Mouse (Mus musculus) midbrain, postnatal 0 days (tissue): ENCODE measurements around the gene Rbfox1. TPM values are rescaled to one million over a fixed set of nuclear protein-coding genes. Genes with fewer than 3 reads are reported as not detected.
A peak's percentile ranks its signal among the peaks of the same experiment; 100 is the strongest.

ENCODE experiments used
- ATAC-seq: fragments of 200-750 bp; cut with Nextera tagmentation; 2 replicates; pipeline ENCODE4 v1.8.0; 2017; ENCODE audit warnings: moderate number of reproducible peaks, mild to moderate bottlenecking, moderate TSS enrichment, moderate library complexity; ENCODE audit not compliant: low FRiP score
- DNase-seq: peaks from one replicate; pipeline ENCODE4 v3.0.0-alpha.2; 2015; ENCODE audit warnings: low spot score
- H3K27ac ChIP-seq: fragments of 300-500 bp; sonication (generic); 2 replicates; pipeline ENCODE4 v1.5.1; 2014; ENCODE audit warnings: low read depth, mild to moderate bottlenecking, low read length, mixed read lengths
- H3K27me3 ChIP-seq: fragments of 300-500 bp; sonication (generic); 2 replicates; pipeline ENCODE4 v1.6.1; 2014; ENCODE audit warnings: low read length, control low read depth, mixed read lengths; ENCODE audit not compliant: insufficient read depth
- H3K36me3 ChIP-seq: fragments of 300-500 bp; sonication (generic); 2 replicates; pipeline ENCODE4 v1.6.1; 2014; ENCODE audit warnings: low read length, control low read depth, mixed read lengths; ENCODE audit not compliant: insufficient read depth
- H3K4me1 ChIP-seq: fragments of 300-500 bp; sonication (generic); 2 replicates; pipeline ENCODE4 v1.6.1; 2014; ENCODE audit warnings: mild to moderate bottlenecking, control low read depth, antibody characterized with exemption, low read length, mixed read lengths; ENCODE audit not compliant: insufficient read depth
- H3K4me2 ChIP-seq: fragments of 300-500 bp; sonication (generic); 2 replicates; pipeline ENCODE4 v1.6.1; 2014; ENCODE audit warnings: low read depth, mild to moderate bottlenecking, low read length, mixed read lengths; ENCODE audit not compliant: poor library complexity, severe bottlenecking
- H3K4me3 ChIP-seq: fragments of 300-500 bp; sonication (generic); 2 replicates; pipeline ENCODE4 v1.5.1; 2014; ENCODE audit warnings: low read depth, mild to moderate bottlenecking, low read length, moderate library complexity
- H3K9ac ChIP-seq: fragments of 300-500 bp; sonication (generic); replicated peaks from 2 replicates; pipeline ENCODE4 v1.6.1; 2014; ENCODE audit warnings: mild to moderate bottlenecking, low read length, moderate library complexity, mixed read lengths; ENCODE audit not compliant: poor library complexity, severe bottlenecking
- H3K9me3 ChIP-seq: fragments of 300-500 bp; sonication (generic); 2 replicates; pipeline ENCODE4 v1.6.1; 2016; ENCODE audit warnings: low read length, control low read depth
- CTCF ChIP-seq: IDR thresholded peaks from 2 replicates; pipeline ENCODE4 v1.5.1; 2016; ENCODE audit warnings: antibody characterized with exemption, mild to moderate bottlenecking
- WGBS: fragments of 180-500 bp; shearing (Covaris S2); extraction: QIAGEN DNeasy Blood & Tissue Kit; methylation state at CpG from one replicate; pipeline ENCODE4 v1.1.7; 2014; 5-methylcytosine and 5-hydroxymethylcytosine counted together
- polyA plus RNA-seq: library from polyadenylated mRNA; unstranded; fragments of >200 nt; fragmentation: Nextera tagmentation; extraction: Ambion mirVana; gene quantifications from 2 replicates; pipeline ENCODE4 v1.2.1, GENCODE M21; 2015
- total RNA-seq: library from RNA; depleted of rRNA; stranded (reverse); fragments of >200 nt; gene quantifications from 2 replicates; pipeline ENCODE4 v1.2.3, GENCODE M21; 2014

The Rbfox1 gene
- total and polyA plus RNA-seq, 2 experiments from 2014 or later: 142 to 242 TPM

- H3K4me2 ChIP-seq: peak overlapping the region; percentile 56
- H3K4me3 ChIP-seq: peak overlapping the region; percentile 49
- no peaks in the 10 kb centered on the region for H3K27me3 ChIP-seq
- no peaks in the 10 kb centered on the region for H3K36me3 ChIP-seq
- no peaks in the 10 kb centered on the region for H3K9me3 ChIP-seq
- no peak overlapping the region for H3K9ac ChIP-seq
- TF ChIP-seq CTCF: no peak
- no peak for DNase-seq
- ATAC-seq: no peak
- 87% methylated on average over 11 of the region's 11 CpGs for WGBS
- peaks cover 8% of the 10 kb centered on the region; the same call in 1 of the 2 replicates for H3K4me1 ChIP-seq
- no peak overlapping the region for H3K27ac ChIP-seq
Measured at GRCm38 (mm10) chr16:6350256-6350655, 465.1 kb downstream of the Rbfox1 start.

- DNase-seq: no peak
- no peaks in the 10 kb centered on the region for H3K27me3 ChIP-seq
- H3K4me2 ChIP-seq: no peak overlapping the region
- no peak overlapping the region for H3K9ac ChIP-seq
- H3K4me3 ChIP-seq: no peak overlapping the region
- no peak overlapping the region for H3K27ac ChIP-seq
- peaks cover 8% of the 10 kb centered on the region; the same call in 1 of the 2 replicates for H3K4me1 ChIP-seq
- no peaks in the 10 kb centered on the region for H3K9me3 ChIP-seq
- 77% methylated on average over 5 of the region's 5 CpGs for WGBS
- no peaks in the 10 kb centered on the region for H3K36me3 ChIP-seq
- no peak for ATAC-seq
- no peak for TF ChIP-seq CTCF
Measured at GRCm38 (mm10) chr16:6353191-6353590, 468.0 kb downstream of the Rbfox1 start.

DNA sequence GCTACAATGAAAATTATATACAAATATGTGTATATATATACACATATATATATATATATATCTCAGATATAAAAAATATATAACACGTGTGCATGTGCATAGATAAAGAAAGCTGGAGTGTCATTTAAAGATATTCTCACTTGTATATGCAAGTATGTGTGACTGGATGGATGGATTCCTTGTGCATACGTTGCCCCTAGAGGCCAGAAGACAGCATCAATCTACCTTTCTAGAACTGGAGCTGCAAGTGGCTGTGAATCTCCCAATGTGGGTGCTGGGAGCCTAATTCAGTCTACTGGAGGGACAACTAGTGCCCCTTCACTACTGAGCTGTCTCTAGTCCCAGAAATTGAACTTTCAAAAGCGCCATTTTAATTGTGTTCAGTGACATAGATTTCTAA lies 471.8 kb downstream of the Rbfox1 start:
- no peaks in the 10 kb centered on the region for H3K27me3 ChIP-seq
- H3K4me3 ChIP-seq: no peak overlapping the region
- WGBS: 70% methylated on average over 3 of the region's 3 CpGs
- TF ChIP-seq CTCF: peak; percentile 59
- no peak overlapping the region for H3K9ac ChIP-seq
- H3K4me2 ChIP-seq: no peak overlapping the region
- no peak for ATAC-seq
- no peaks in the 10 kb centered on the region for H3K9me3 ChIP-seq
- H3K27ac ChIP-seq: no peak overlapping the region
- H3K36me3 ChIP-seq: no peaks in the 10 kb centered on the region
- DNase-seq: no peak
- peaks cover 3% of the 10 kb centered on the region; the same call in 1 of the 2 replicates for H3K4me1 ChIP-seq

GRCm38 (mm10) chr16:6365793-6366192 lies 480.6 kb downstream of the Rbfox1 start:
- Histone ChIP-seq H3K4me3 (no peak overlapping the region), H3K27me3 (no peaks in the 10 kb centered on the region), H3K4me2 (no peak overlapping the region), H3K9me3 (no peaks in the 10 kb centered on the region), H3K4me1 (no peaks in the 10 kb centered on the region), H3K27ac (no peak overlapping the region), H3K36me3 (no peaks in the 10 kb centered on the region), H3K9ac (no peak overlapping the region)
- 93% methylated on average over 2 of the region's 2 CpGs for WGBS
- TF ChIP-seq CTCF: no peak
- no peak for ATAC-seq
- no peak for DNase-seq

- H3K27me3 ChIP-seq: no peaks in the 10 kb centered on the region
- no peak overlapping the region for H3K4me3 ChIP-seq
- no peak overlapping the region for H3K9ac ChIP-seq
- H3K4me1 ChIP-seq: no peaks in the 10 kb centered on the region
- H3K27ac ChIP-seq: no peak overlapping the region
- H3K4me2 ChIP-seq: no peak overlapping the region
- no peak for TF ChIP-seq CTCF
- no peaks in the 10 kb centered on the region for H3K36me3 ChIP-seq
- 87% methylated on average over 6 of the region's 6 CpGs for WGBS
- no peaks in the 10 kb centered on the region for H3K9me3 ChIP-seq
- ATAC-seq (no peak), DNase-seq (no peak)
Measured at GRCm38 (mm10) chr16:6366649-6367048, 481.5 kb downstream of the Rbfox1 start.

- Histone ChIP-seq H3K4me2 (no peak overlapping the region), H3K4me3 (no peak overlapping the region), H3K36me3 (no peaks in the 10 kb centered on the region), H3K4me1 (no peaks in the 10 kb centered on the region), H3K27ac (no peak overlapping the region), H3K9ac (no peak overlapping the region), H3K27me3 (no peaks in the 10 kb centered on the region), H3K9me3 (no peaks in the 10 kb centered on the region)
- 88% methylated on average over 3 of the region's 3 CpGs for WGBS
- ATAC-seq (no peak), DNase-seq (no peak)
- no peak for TF ChIP-seq CTCF
Measured at GRCm38 (mm10) chr16:6380924-6381323, 495.8 kb downstream of the Rbfox1 start.
